Comparison of ENCODE assay signal across 8 mouse cellular contexts in genomic region chr4:155891011-155891471, GRCm38 (mm10). TPM values are rescaled to one million over a fixed set of nuclear protein-coding genes. Genes with fewer than 3 reads are reported as not detected.
DNase-seq lines count a peak whose midpoint lies in the region; ATAC-seq and TF ChIP-seq lines count a peak whose summit lies in the region.

No protein-coding gene starts in this region.

- H3K9ac ChIP-seq in heart, embryonic 16.5 days (ENCODE audit: low read length) = peak overlapping the region; percentile 78
- H3K9ac ChIP-seq in liver, embryonic 14.5 days (replicated peaks) = peak overlapping the region; percentile 46

- under 1% methylated on average over 32 of the region's 34 CpGs for WGBS in heart, embryonic 16.5 days
- WGBS in bone marrow, adult 2 months = under 1% methylated on average over 34 of the region's 34 CpGs
- under 1% methylated on average over 34 of the region's 34 CpGs for WGBS in hindbrain, embryonic 10.5 days
- 1% methylated on average over 34 of the region's 34 CpGs for WGBS in liver, embryonic 14.5 days (ENCODE audit: insufficient replicate concordance)

- peaks cover 39% of the 10 kb centered on the region for H3K4me1 ChIP-seq in heart, embryonic 16.5 days (ENCODE audit: control insufficient read depth, insufficient read depth, low read length)
- H3K4me1 ChIP-seq in bone marrow, adult 2 months (ENCODE audit: control insufficient read depth, insufficient read depth, low read length) = peaks cover 8% of the 10 kb centered on the region
- H3K4me1 ChIP-seq in hindbrain, embryonic 10.5 days (replicated peaks) = peaks cover 51% of the 10 kb centered on the region
- H3K4me1 ChIP-seq in liver, embryonic 14.5 days (replicated peaks; ENCODE audit: control insufficient read depth in 2 of 2, insufficient read depth in 2 of 2, low read length in 1 of 2) = peaks cover 16 to 32% of the 10 kb centered on the region in 2 experiments

- no peak for TF ChIP-seq EP300 in liver, embryonic 14.5 days (IDR thresholded peaks at IDR 0.05; ENCODE audit: low read depth)

- peaks cover 28% of the 10 kb centered on the region for H3K36me3 ChIP-seq in heart, embryonic 16.5 days (ENCODE audit: control insufficient read depth, insufficient read depth)
- H3K36me3 ChIP-seq in hindbrain, embryonic 10.5 days = peaks cover 48% of the 10 kb centered on the region
- peaks cover 28% of the 10 kb centered on the region for H3K36me3 ChIP-seq in liver, embryonic 14.5 days (replicated peaks; ENCODE audit: control insufficient read depth, insufficient read depth, low read depth)

- no peak for ATAC-seq in heart, embryonic 16.5 days (replicated peaks; ENCODE audit: extremely low read depth, insufficient read depth, low FRiP score)
- ATAC-seq in liver, embryonic 14.5 days (ENCODE audit: insufficient read depth) = no peak

- no peak for DNase-seq in heart, postnatal 10 days
- no peak for DNase-seq in hindbrain, embryonic 10.5 days (ENCODE audit: low spot score)
- DNase-seq in liver, embryonic 14.5 days (ENCODE audit: low read depth in 3 of 3, low spot score in 3 of 3) = no peak
- DNase-seq in yolk sac, embryonic 10.5 days (ENCODE audit: low spot score) = peak; percentile 8
- DNase-seq in B cell, adult 2 months = no peak
- no peak for DNase-seq in thymus, postnatal 4 days

- TF ChIP-seq CTCF in bone marrow, adult 2 months (IDR thresholded peaks at IDR 0.05; ENCODE audit: control insufficient read depth, insufficient read depth, low read length) = no peak
- TF ChIP-seq CTCF in liver, embryonic 14.5 days (IDR thresholded peaks at IDR 0.05; ENCODE audit: low read depth) = no peak

- H3K27me3 ChIP-seq in heart, embryonic 16.5 days (ENCODE audit: control insufficient read depth, insufficient read depth, low read length) = no peaks in the 10 kb centered on the region
- no peaks in the 10 kb centered on the region for H3K27me3 ChIP-seq in hindbrain, embryonic 10.5 days (ENCODE audit: insufficient read depth, poor library complexity, severe bottlenecking)
- no peaks in the 10 kb centered on the region for H3K27me3 ChIP-seq in liver, embryonic 14.5 days (ENCODE audit: control insufficient read depth, insufficient read depth, low read length)

- no peak overlapping the region for H3K27ac ChIP-seq in heart, embryonic 16.5 days (ENCODE audit: low read length)
- H3K27ac ChIP-seq in bone marrow, adult 2 months (ENCODE audit: control insufficient read depth, insufficient read depth, low read depth, low read length, poor library complexity) = peak overlapping the region; percentile 100; the same call in 1 of the 2 replicates
- H3K27ac ChIP-seq in hindbrain, embryonic 10.5 days = peak overlapping the region; percentile 96
- no peak overlapping the region for H3K27ac ChIP-seq in liver, embryonic 14.5 days

- no peak for TF ChIP-seq POLR2A in bone marrow, adult 2 months (IDR thresholded peaks at IDR 0.05; ENCODE audit: borderline replicate concordance, control insufficient read depth, low read depth, low read length)

- peak overlapping the region; percentile 93 for H3K4me2 ChIP-seq in heart, embryonic 16.5 days (ENCODE audit: low read depth, low read length)
- H3K4me2 ChIP-seq in liver, embryonic 14.5 days (ENCODE audit: low read depth) = peak overlapping the region; percentile 91

- intact Hi-C loops in heart, postnatal 10 days (cut with DNase I) = no loop called here

- no peaks in the 10 kb centered on the region for H3K9me3 ChIP-seq in heart, embryonic 16.5 days (replicated peaks; ENCODE audit: control insufficient read depth, low read length)
- no peaks in the 10 kb centered on the region for H3K9me3 ChIP-seq in hindbrain, embryonic 10.5 days
- H3K9me3 ChIP-seq in liver, embryonic 14.5 days (ENCODE audit: control insufficient read depth, low read length) = no peaks in the 10 kb centered on the region

- peak overlapping the region; percentile 81 for H3K4me3 ChIP-seq in heart, embryonic 16.5 days (ENCODE audit: low read length)
- peak overlapping the region; percentile 99 for H3K4me3 ChIP-seq in bone marrow, adult 2 months (replicated peaks; ENCODE audit: control insufficient read depth, low read depth, low read length)
- peak overlapping the region; percentile 69 for H3K4me3 ChIP-seq in hindbrain, embryonic 10.5 days
- peak overlapping the region; percentile 61 to 90 for H3K4me3 ChIP-seq in liver, embryonic 14.5 days (ENCODE audit: insufficient read depth in 1 of 2, low read depth in 2 of 2, low read length in 2 of 2)

RNA-seq across cellular contexts. Expression of gene Pusl1, which starts 0.5 kb away (rescaled TPM):
- 32.5 and 34.3 TPM in 2 replicates for polyA plus RNA-seq in heart, embryonic 16.5 days (2015; fragmentation: Nextera tagmentation; extraction: Ambion mirVana)
- 10 to 100 TPM; 18.1 to 19.1 TPM for total RNA-seq in heart, postnatal 10 days (2021)
- polyA plus RNA-seq in bone marrow, adult 2 months (2011; ENCODE audit: insufficient read depth, insufficient read length, low replicate concordance, missing spikeins) = 5.2 and 18.4 TPM in 2 replicates
- 49.4 and 52.8 TPM in 2 replicates for polyA plus RNA-seq in hindbrain, embryonic 10.5 days (2016; fragmentation: Nextera tagmentation; extraction: Ambion mirVana)
- 16.8 and 19.4 TPM in 2 replicates for polyA plus RNA-seq in liver, embryonic 14.5 days (2012; rRNA removed)
- 12.9 and 14.9 TPM in 2 replicates for polyA plus RNA-seq in liver, embryonic 14.5 days (2014; fragmentation: Nextera tagmentation; extraction: Ambion mirVana)

RNA-seq across cellular contexts. Expression of gene Acap3, which starts 0.6 kb away (rescaled TPM):
- 10.1 and 11.6 TPM in 2 replicates for polyA plus RNA-seq in heart, embryonic 16.5 days (2015; fragmentation: Nextera tagmentation; extraction: Ambion mirVana)
- 10 to 100 TPM; 20.3 to 21.7 TPM for total RNA-seq in heart, postnatal 10 days (2021)
- 15.1 and 30.6 TPM in 2 replicates for polyA plus RNA-seq in bone marrow, adult 2 months (2011; ENCODE audit: insufficient read depth, insufficient read length, low replicate concordance, missing spikeins)
- 32.2 and 41.4 TPM in 2 replicates for polyA plus RNA-seq in hindbrain, embryonic 10.5 days (2016; fragmentation: Nextera tagmentation; extraction: Ambion mirVana)
- polyA plus RNA-seq in liver, embryonic 14.5 days (2012; rRNA removed) = 9.4 and 9.6 TPM in 2 replicates
- polyA plus RNA-seq in liver, embryonic 14.5 days (2014; fragmentation: Nextera tagmentation; extraction: Ambion mirVana) = 4.7 and 5.5 TPM in 2 replicates

RNA-seq across cellular contexts. Expression of gene Ints11, which starts 21.7 kb away (rescaled TPM):
- polyA plus RNA-seq in heart, embryonic 16.5 days (2015; fragmentation: Nextera tagmentation; extraction: Ambion mirVana) = 40.5 and 41.8 TPM in 2 replicates
- 10 to 100 TPM; 16.6 to 20.9 TPM for total RNA-seq in heart, postnatal 10 days (2021)
- 22.2 and 49.5 TPM in 2 replicates for polyA plus RNA-seq in bone marrow, adult 2 months (2011; ENCODE audit: insufficient read depth, insufficient read length, low replicate concordance, missing spikeins)
- polyA plus RNA-seq in hindbrain, embryonic 10.5 days (2016; fragmentation: Nextera tagmentation; extraction: Ambion mirVana) = 103 and 104 TPM in 2 replicates
- 16.7 and 22.1 TPM in 2 replicates for polyA plus RNA-seq in liver, embryonic 14.5 days (2012; rRNA removed)
- polyA plus RNA-seq in liver, embryonic 14.5 days (2014; fragmentation: Nextera tagmentation; extraction: Ambion mirVana) = 34.0 and 34.6 TPM in 2 replicates

RNA-seq across cellular contexts. Expression of gene Cptp, which starts 21.8 kb away (rescaled TPM):
- 9.3 and 9.5 TPM in 2 replicates for polyA plus RNA-seq in heart, embryonic 16.5 days (2015; fragmentation: Nextera tagmentation; extraction: Ambion mirVana)
- total RNA-seq in heart, postnatal 10 days (2021) = 10 to 100 TPM in 1 of 2 experiments, 1 to 10 TPM in 1; 7.9 to 10.6 TPM
- polyA plus RNA-seq in bone marrow, adult 2 months (2011; ENCODE audit: insufficient read depth, insufficient read length, low replicate concordance, missing spikeins) = 2.8 and 5.9 TPM in 2 replicates
- polyA plus RNA-seq in hindbrain, embryonic 10.5 days (2016; fragmentation: Nextera tagmentation; extraction: Ambion mirVana) = 22.0 and 24.8 TPM in 2 replicates
- 5.6 and 6.6 TPM in 2 replicates for polyA plus RNA-seq in liver, embryonic 14.5 days (2012; rRNA removed)
- 7.6 and 9.4 TPM in 2 replicates for polyA plus RNA-seq in liver, embryonic 14.5 days (2014; fragmentation: Nextera tagmentation; extraction: Ambion mirVana)

RNA-seq across cellular contexts. Expression of gene Tas1r3, which starts 27.9 kb away (rescaled TPM):
- polyA plus RNA-seq in heart, embryonic 16.5 days (2015; fragmentation: Nextera tagmentation; extraction: Ambion mirVana) = 0.18 and 0.26 TPM in 2 replicates
- under 1 TPM; 0.20 to 0.34 TPM for total RNA-seq in heart, postnatal 10 days (2021)
- polyA plus RNA-seq in bone marrow, adult 2 months (2011; ENCODE audit: insufficient read depth, insufficient read length, low replicate concordance, missing spikeins) = 0.42 TPM in 1 of 2 replicates, not detected in the other
- 0.37 and 0.41 TPM in 2 replicates for polyA plus RNA-seq in hindbrain, embryonic 10.5 days (2016; fragmentation: Nextera tagmentation; extraction: Ambion mirVana)
- polyA plus RNA-seq in liver, embryonic 14.5 days (2012; rRNA removed) = 0.08 and 0.09 TPM in 2 replicates
- polyA plus RNA-seq in liver, embryonic 14.5 days (2014; fragmentation: Nextera tagmentation; extraction: Ambion mirVana) = 0.04 and 0.06 TPM in 2 replicates

Comparison
In these comparisons a context has a peak if more than half of its experiments do, and no peak if none do; other contexts are left out.
1. H3K27ac ChIP-seq: peak in bone marrow, adult 2 months (single experiment) and hindbrain, embryonic 10.5 days (single experiment); none in heart, embryonic 16.5 days (single experiment) and liver, embryonic 14.5 days (single experiment).
2. Peak in every context shown above with its lines, with median percentiles within 50 percentile points of each other: H3K4me3 ChIP-seq.